Mouse (Mus musculus) T-helper 1 cell (primary cell): ENCODE data around the gene Ipo11.
"Not testable (repeated sequence)": the region's sequence is repeated elsewhere in the genome, so short reads cannot be mapped to it uniquely, and the experiment has no call there.

Experiments
- in situ Hi-C: fragments of 300-600 bp; cut with MboI, MseI; formaldehyde crosslinking; loops from one replicate; pipeline ENCODE4 v1.15.1; 2025; ENCODE audit warnings: high pct_unique_total_duplicates

Ipo11 gene

DNA sequence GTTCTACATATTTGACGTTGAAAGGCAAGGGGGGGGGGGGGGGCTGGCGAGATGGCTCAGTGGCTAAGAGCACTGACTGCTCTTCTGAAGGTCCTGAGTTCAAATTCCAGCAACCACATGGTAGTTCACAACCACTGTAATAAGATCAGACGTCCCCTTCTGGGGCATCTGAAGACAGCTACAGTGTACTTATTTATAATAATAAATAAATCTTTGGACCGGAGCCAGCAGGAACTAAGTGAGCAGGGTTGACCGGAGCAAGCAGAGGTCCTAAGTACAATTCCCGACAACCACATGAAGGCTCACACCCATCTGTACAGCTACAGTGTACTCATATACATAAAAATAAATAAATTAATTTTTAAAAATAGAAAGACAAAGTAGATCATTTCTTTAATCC is 31.6 kb downstream of the Ipo11 start:
- in situ Hi-C loops: not testable (repeated sequence)

- in situ Hi-C loops: no loop called here
These were observed 32.1 kb downstream of the Ipo11 start for GRCm38 (mm10) chr13:106904637-106905036.

DNA sequence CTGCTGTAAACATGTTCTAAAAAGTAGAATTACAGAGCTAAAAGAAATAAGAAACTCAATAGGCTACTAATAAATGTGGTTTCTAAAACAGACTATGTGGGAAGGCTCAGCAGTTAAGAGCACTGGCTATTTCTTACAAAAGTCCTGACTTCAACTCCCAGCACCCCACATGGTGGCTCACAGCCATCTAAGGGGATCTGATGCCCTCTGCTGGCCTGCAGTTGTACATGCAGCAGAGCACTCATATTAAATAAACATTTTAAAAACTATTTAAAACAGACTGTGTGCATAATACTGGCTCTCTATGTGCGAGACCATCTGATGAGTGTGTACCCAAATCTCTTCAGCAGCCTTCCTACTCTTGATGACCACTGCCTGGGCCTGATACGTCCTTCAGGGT is 42.5 kb downstream of the Ipo11 start:
- in situ Hi-C loops: no loop called here

GRCm38 (mm10) chr13:106893701-106894100 is 43.1 kb downstream of the Ipo11 start:
- in situ Hi-C loops: no loop called here

GRCm38 (mm10) chr13:106893196-106893595 is 43.6 kb downstream of the Ipo11 start:
- in situ Hi-C loops: no loop called here

DNA sequence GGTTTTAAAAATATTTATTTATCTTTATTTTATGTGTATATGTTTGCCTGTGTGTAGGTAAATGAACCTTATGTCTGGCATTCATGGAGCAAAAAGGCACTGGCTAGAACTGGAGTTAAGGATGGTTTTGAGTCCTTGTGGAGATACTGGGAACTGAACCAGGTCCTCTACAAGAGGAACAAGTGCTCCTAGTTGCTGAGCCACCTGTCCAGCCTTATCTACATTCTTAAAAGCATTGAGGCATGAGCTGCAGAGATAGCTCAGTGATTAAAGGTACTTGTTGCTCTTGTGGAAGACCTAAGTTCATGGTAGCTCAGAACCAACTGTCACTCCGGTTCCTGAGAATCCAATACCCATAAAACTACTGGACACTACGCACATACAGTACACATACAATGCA is 49.4 kb downstream of the Ipo11 start:
- in situ Hi-C loops: no loop called here

- in situ Hi-C loops: no loop called here
These were observed 52.5 kb downstream of the Ipo11 start for GRCm38 (mm10) chr13:106884249-106884648.

- in situ Hi-C loops: loop anchor here (5.0 kb wide), 1 partner anchor 46 kb away; no protein-coding TSS in a partner anchor
These were observed 60.5 kb downstream of the Ipo11 start for GRCm38 (mm10) chr13:106876278-106876677.

DNA sequence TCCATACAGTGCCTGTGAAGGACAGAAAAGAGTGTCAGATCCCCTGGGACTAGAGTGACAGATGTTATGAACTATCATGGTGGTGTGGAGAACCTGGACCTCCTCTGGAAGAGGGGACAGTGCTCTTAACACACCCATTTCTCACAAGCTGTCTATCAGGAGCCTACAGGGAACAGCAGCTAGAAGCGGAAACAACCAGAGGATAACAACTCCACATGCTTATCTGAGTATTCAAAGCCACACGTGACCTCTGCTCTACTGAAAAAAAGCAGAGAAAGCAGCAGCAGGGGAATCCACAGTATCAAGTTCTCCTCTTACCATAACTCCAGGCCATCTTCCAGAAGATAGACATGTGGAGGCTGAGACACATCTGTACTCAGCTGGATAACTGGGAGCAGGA is 71.2 kb downstream of the Ipo11 start:
- in situ Hi-C loops: no loop called here

DNA sequence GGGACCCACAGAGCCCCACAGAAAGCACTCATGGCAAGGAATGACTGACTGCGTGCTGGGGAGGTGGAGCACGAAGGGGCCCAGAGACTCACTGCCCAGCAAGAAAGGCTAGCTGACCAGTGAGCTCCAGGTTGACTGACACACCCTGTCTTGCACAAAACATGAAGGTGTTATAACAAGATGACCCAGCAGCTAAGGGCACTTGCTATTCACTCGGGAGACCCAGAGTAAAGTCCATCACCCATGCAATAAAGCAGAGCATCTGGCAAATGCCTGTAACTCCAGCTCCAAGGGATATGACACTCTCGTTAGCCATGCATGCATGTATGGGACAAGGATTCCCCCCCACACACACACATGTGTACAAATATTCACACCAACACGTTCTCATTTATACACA is 78.0 kb downstream of the Ipo11 start:
- in situ Hi-C loops: no loop called here

GRCm38 (mm10) chr13:106856556-106856955 is 80.2 kb downstream of the Ipo11 start:
- in situ Hi-C loops: no loop called here

- in situ Hi-C loops: no loop called here
These were observed 89.2 kb downstream of the Ipo11 start for GRCm38 (mm10) chr13:106847534-106847933.

GRCm38 (mm10) chr13:106844928-106845327 is 91.8 kb downstream of the Ipo11 start:
- in situ Hi-C loops: no loop called here

DNA sequence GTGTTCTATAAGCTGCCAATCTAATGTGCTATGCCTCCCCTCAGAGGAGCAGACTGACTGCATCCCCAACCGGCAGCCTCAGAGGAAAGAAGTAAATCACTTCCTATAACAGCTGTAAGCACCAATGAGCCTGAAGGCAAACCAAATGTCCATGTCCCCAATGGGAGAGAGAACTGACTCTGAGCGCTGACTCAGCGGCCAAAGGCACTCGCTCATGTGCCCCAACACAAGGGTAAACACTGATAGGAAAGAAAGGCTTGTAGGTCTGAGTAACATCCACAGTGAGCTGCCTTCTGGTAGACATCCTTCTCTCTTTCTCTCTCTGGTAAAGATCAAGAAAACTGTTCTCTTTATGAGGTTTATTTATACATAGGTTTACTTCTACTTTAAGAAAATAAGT is 94.2 kb downstream of the Ipo11 start:
- in situ Hi-C loops: no loop called here

DNA sequence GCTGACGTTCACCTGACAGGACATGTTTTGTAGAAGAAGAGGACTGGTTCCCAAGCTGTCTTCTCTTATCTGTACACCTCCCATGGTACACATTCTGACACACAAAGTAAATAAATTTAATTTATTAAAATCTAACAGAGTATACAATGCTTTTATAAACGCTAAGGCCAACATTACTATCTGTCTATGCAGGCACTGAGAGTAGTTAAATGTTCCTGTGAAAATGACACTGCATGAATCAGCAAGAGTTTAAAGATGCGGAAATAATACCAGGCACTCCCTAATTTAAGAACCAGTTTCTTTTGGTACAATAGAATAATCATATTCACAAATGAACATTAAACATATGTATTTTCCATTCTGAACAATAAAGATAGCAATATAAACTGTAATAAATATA is 98.0 kb downstream of the Ipo11 start:
- in situ Hi-C loops: no loop called here

- in situ Hi-C loops: no loop called here
These were observed 100.3 kb downstream of the Ipo11 start for GRCm38 (mm10) chr13:106836527-106836879.

DNA sequence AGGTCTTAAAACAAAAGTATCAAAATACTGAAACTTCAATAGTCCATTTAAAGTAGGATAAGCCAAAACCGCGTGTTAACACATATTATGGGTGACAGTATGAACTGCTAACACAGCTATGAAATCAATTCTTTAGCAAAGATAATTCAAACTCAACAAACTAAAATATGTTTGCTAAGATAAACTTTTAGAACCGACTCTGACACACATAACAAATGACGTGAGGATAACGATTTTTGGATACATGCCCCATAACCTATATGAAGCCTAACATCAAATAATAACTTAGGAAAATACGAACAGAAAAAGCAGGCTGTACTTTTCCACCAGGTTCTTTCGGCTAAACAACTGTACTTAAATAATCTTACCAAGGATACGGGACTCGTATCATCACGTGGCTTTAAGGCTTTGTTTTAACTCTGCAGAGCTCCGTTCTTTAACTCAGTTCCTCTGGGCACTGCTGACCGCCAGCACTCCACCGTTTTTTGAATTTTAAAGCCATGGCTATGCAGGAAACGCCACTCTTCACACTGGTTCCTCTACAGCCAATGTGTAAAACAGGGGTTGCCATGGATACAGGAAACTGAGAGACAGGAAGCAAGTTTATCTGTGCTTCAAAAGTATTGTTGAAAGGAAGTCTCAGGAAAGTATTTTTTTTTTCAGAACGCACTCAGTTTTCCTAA is 100.8 kb downstream of the Ipo11 start:
- in situ Hi-C loops: no loop called here

GRCm38 (mm10) chr13:106830029-106830428 is 106.7 kb downstream of the Ipo11 start:
- in situ Hi-C loops: no loop called here

- in situ Hi-C loops: no loop called here
These were observed 107.3 kb downstream of the Ipo11 start for GRCm38 (mm10) chr13:106829327-106829997.

DNA sequence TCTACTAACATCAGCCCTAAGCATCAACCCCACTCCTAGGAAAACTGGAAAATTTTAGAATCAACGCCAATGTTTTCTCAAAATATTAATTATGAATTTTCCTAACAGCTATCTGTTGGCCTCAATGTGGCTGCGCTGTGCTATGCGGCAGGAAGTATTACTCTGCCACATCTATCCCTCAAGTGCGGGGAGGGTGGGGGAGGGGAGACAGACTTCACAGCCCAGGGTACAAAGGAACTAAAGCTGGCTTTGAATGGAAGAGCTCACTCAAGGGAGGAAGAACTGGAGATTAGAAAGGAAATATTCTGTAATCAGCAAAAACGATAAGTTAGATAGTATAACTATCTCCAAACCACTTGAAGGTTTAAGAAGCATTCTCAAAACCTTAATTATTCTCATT is 111.1 kb downstream of the Ipo11 start:
- in situ Hi-C loops: no loop called here

- in situ Hi-C loops: no loop called here
These were observed 112.9 kb downstream of the Ipo11 start for GRCm38 (mm10) chr13:106823875-106824191.

DNA sequence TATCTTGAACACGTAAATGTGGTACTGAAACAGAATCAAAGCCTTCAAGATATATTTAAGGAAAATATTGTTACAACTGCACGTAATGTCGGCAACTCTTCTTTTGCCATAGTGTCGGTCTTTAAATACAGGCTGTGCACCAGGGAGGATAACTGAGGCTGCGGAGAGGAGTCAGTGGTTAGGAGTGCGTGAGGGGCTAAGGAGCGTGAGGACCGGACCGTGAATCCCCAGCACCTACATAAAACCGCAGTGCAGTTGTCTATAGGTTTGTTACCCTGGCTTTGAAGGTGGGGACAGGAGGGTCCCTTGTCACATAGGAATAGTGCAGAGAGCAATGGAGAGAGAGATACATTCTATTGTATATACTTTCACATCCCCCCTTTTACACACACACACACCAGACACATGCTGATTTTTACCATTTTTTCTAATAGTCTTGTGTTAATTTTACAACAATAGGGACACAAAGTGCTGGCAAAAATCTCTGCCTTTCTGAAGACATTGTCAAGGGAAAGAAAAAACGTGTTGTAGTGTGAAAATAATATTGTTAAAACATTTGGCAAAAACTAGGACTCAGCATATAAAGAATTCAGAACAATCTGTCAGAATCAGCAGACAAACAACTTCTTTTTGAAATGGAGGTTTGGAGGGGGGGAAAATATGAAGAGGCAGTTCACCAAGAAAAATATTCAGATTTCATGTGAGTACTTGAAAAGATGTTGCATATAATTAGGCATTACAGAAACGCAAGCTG is 113.5 kb downstream of the Ipo11 start:
- in situ Hi-C loops: no loop called here

GRCm38 (mm10) chr13:106820149-106820548 is 116.6 kb downstream of the Ipo11 start:
- in situ Hi-C loops: no loop called here
